Mouse (Mus musculus): Measurements from ENCODE around the gene Unc13d. TPM values are rescaled to one million over a fixed set of nuclear protein-coding genes. Genes with fewer than 3 reads are reported as not detected.

Gene Unc13d
- polyA plus RNA-seq, 1 experiment from 2014 or later: 0.84 TPM

DNA sequence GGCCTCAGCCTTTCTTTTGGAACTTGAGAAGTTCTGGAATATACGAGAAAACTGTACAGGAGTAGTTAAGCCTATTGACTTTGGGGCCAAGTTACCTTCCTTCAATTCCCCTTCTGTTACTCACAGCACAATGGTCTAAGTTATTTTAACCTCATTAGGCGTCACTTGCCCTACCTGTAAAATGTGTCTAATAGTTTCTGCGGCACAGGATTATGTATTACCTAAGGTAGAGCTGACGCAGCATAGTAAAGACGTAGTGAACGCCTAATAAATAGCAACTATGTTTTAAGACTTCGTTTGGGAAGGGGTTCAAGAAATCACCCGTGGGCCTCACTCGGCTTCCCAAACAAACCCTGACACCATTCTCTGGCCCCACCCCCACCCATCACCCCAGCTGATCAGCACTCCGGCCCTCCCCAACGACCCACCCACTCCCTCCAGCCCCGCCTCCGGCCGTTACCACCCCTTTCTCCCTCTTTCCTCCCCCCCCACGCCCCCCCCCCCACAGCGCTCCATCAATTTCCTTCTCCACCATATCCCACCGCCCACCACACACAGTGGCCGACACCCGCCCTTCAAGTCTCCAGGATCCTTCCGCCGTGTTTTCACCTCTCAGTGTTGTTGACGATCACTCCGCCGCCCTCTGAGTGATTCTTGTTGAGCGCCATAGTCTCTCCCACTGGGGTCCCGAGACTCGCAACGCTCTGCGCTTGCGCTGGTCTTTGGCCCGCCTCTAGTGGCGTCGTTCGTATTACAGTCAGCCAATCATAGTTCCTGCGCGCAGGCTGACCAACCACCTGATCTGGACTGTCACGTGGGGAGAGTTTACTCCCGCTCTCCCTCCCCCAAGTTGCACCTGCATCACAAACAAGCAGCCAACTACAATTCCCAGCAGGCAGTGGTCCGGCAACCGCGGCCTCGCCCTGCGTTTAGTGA, 8.8 kb upstream of the Unc13d start, which contains the start of gene Wbp2:
Gene Wbp2 (minus strand): TSS at position 738 of the 936 bp plus-strand sequence.
- peak; percentile 96 for ATAC-seq
- peak within 1 kb of the TSS; percentile 51 for H3K4me3 ChIP-seq
- H3K9me3 ChIP-seq (replicated peaks): no peaks in the 10 kb centered on the region
- H3K27me3 ChIP-seq: no peaks in the 10 kb centered on the region
- H3K36me3 ChIP-seq (ENCODE audit: poor library complexity, severe bottlenecking): peaks cover 27% of the 10 kb centered on the region
- peak within 1 kb of the TSS; percentile 82 for H3K27ac ChIP-seq
- WGBS: 5% methylated on average over 37 of the region's 43 CpGs
- H3K4me2 ChIP-seq: peak within 1 kb of the TSS; percentile 66
- peaks cover 21% of the 10 kb centered on the region for H3K4me1 ChIP-seq
- peak within 1 kb of the TSS; percentile 59 for H3K9ac ChIP-seq

DNA sequence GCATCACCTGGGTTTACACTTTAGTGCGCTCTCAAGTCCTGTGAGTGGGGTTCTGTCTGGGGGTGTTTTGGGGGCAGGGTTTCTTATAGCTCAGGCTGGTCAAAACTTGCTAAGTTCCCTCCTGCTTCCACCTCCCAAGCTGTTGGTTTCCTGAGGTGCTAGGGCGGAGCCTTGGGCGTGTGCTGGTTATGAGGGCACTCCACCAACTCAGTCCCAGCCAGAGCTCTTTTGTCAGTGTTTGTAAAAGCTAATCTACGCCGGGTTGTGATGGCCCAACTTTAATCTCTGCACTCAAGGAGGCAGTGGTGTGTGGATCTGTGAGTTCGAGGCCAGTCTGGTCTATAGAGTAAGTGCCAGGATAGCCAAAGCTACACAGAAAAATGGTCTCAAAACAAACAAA, 6.4 kb upstream of the Unc13d start:
- H3K36me3 ChIP-seq (ENCODE audit: poor library complexity, severe bottlenecking): peaks cover 51% of the 10 kb centered on the region
- 92% methylated on average over 6 of the region's 6 CpGs for whole genome bisulfite sequencing
- no peaks in the 10 kb centered on the region for H3K27me3 ChIP-seq
- no peak overlapping the region for H3K4me2 ChIP-seq
- no peaks in the 10 kb centered on the region for H3K9me3 ChIP-seq (replicated peaks)
- ATAC-seq: no peak
- H3K27ac ChIP-seq: no peak overlapping the region
- no peak overlapping the region for H3K4me3 ChIP-seq
- peaks cover 21% of the 10 kb centered on the region for H3K4me1 ChIP-seq
- no peak overlapping the region for H3K9ac ChIP-seq

DNA sequence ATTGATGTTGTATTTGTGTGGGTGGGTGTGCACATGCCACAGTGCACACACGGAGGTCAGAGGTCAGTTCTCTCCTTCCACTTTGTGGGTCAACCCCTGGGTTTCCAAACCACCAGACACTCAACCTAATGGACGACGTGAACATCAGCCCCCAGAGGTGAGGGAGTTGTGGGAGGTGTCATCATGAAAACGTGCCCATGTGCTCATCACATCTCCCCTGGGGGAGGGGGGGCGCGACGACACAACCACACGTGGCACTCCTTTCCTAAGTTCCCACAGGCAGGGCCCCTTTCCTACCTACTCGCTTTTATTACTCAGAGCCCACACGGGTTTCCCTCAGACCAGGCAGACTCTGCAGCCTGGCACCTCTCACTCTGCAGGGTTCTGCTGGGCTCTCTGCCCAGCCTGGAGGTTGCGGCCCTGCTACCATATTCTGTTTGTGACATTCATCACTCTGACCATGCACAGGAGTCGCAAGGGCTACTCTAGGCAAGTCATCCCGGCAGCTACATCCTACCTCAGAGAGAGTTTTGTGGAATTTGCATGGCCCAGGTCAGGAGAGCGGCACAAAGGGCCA, 5.4 kb upstream of the Unc13d start:
- no peaks in the 10 kb centered on the region for H3K9me3 ChIP-seq (replicated peaks)
- 93% methylated on average over 14 of the region's 14 CpGs for WGBS
- no peaks in the 10 kb centered on the region for H3K27me3 ChIP-seq
- no peak for ATAC-seq
- H3K36me3 ChIP-seq (ENCODE audit: poor library complexity, severe bottlenecking): peaks cover 57% of the 10 kb centered on the region
- H3K27ac ChIP-seq: no peak overlapping the region
- no peak overlapping the region for H3K4me3 ChIP-seq
- H3K9ac ChIP-seq: no peak overlapping the region
- peaks cover 28% of the 10 kb centered on the region for H3K4me1 ChIP-seq
- no peak overlapping the region for H3K4me2 ChIP-seq

DNA sequence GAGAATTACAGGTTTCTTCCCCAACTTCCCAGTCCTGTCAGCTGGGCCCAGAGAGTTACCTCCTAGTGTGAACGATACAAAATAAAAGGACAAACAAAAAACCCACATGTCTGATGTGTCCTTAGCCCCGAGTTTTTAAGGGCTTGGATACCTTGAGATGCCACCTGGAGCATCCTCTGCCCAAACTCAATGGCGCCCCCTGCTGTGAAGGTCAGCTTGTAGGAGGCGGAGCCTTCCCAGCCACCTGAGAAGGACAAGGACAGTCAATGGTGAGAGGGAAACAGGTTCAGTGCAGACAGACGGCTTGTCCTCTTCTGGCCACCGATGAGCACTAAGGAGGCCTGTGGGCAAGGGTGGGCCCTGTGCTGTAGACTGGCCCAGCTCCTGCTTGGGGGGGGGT, 3.3 kb upstream of the Unc13d start:
- H3K4me3 ChIP-seq: no peak overlapping the region
- ATAC-seq: no peak
- H3K4me1 ChIP-seq: peaks cover 23% of the 10 kb centered on the region
- H3K27me3 ChIP-seq: no peaks in the 10 kb centered on the region
- H3K9ac ChIP-seq: no peak overlapping the region
- no peaks in the 10 kb centered on the region for H3K9me3 ChIP-seq (replicated peaks)
- 74% methylated on average over 6 of the region's 6 CpGs for WGBS
- H3K27ac ChIP-seq: no peak overlapping the region
- peaks cover 57% of the 10 kb centered on the region for H3K36me3 ChIP-seq (ENCODE audit: poor library complexity, severe bottlenecking)
- no peak overlapping the region for H3K4me2 ChIP-seq

DNA sequence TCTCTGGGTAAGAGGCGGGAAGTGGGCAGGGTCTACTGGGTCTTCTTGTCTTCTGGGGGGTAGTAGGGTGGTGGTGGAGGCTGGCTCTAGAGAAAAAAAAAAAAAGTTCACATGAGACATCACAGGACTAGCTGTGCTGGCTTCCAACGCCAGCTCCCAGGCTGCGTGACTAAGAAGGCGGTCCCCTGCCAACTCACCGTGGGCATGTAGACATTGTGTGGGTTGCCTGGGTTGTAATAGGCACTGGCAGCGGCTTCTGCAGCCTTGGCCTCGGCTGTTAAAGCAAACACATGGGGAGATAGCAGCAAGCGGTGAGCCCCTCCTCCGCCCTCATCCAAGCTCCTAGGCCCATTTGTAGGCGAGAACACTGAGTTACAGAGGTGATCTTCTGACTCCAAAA, 1.8 kb upstream of the Unc13d start:
- 78% methylated on average over 10 of the region's 10 CpGs for WGBS
- Histone ChIP-seq H3K9me3 (replicated peaks) (no peaks in the 10 kb centered on the region), H3K27me3 (no peaks in the 10 kb centered on the region), H3K36me3 (ENCODE audit: poor library complexity, severe bottlenecking) (peaks cover 57% of the 10 kb centered on the region), H3K27ac (no peak overlapping the region), H3K4me2 (no peak overlapping the region), H3K9ac (no peak overlapping the region), H3K4me3 (no peak overlapping the region), H3K4me1 (peaks cover 13% of the 10 kb centered on the region)
- no peak for ATAC-seq

DNA sequence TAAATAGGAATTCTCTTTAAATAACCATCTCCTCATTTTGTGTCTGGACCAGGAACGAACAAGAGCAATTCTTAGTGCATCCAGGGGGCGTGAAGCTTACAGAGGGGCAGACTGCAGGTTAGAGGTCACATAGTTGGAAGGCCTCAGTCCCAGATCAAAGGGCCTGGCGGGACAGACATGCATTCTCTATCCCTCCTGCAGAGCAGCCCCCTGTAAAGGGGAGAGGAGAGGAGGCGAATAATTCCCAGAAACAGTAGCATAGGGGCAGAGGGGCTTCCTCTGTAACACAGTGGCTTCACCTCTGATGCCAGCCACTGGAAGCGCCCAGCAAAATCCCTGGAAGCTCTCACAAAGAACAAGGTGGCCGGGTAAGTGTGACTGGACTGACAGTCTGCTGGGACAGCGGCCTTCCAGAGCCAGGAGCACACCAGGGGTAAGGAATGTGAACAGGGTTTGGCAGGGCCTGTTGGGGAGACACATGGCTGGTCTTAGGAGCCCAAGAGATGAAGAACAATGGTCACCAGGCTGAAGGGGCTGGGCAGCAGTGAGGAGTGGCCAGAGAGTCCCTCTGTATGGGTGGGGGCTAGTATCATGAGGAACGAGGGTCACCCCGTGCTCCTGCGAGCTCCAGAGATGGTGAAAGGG, 1.0 kb upstream of the Unc13d start:
- H3K27ac ChIP-seq: peak overlapping the region; percentile 25
- WGBS: 35% methylated on average over 10 of the region's 10 CpGs
- H3K4me3 ChIP-seq: no peak overlapping the region
- H3K4me1 ChIP-seq: peaks cover 13% of the 10 kb centered on the region
- no peak for ATAC-seq
- H3K27me3 ChIP-seq: no peaks in the 10 kb centered on the region
- H3K4me2 ChIP-seq: no peak overlapping the region
- H3K9me3 ChIP-seq (replicated peaks): no peaks in the 10 kb centered on the region
- no peak overlapping the region for H3K9ac ChIP-seq
- peaks cover 51% of the 10 kb centered on the region for H3K36me3 ChIP-seq (ENCODE audit: poor library complexity, severe bottlenecking)

DNA sequence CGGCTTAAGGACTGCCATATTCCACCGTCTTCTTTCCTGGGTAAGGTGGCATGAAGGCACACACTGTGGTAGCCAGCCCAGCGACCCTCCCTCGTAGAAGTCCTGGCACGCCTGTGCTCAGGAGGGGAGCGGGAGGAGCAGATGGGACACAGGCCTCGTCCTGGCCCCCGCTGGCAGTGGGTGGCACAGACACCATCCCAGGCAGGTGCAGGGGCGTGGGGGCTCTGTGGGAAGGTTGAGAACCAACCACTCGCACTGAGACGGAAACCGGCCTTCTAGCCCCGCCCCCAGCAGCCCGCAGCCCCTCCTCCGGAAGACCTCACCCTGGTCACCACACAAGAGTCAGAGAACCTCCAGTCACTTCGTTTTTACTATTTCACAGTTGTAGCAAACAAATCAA, 460 bp upstream of the Unc13d start:
- H3K4me1 ChIP-seq: peaks cover 13% of the 10 kb centered on the region
- peaks cover 45% of the 10 kb centered on the region for H3K36me3 ChIP-seq (ENCODE audit: poor library complexity, severe bottlenecking)
- peak overlapping the region; percentile 51 for H3K9ac ChIP-seq
- H3K4me3 ChIP-seq: peak overlapping the region; percentile 24
- no peaks in the 10 kb centered on the region for H3K27me3 ChIP-seq
- H3K4me2 ChIP-seq: peak overlapping the region; percentile 55
- no peak overlapping the region; the same call in 1 of the 2 replicates for H3K27ac ChIP-seq
- 16% methylated on average over 16 of the region's 16 CpGs for WGBS
- no peaks in the 10 kb centered on the region for H3K9me3 ChIP-seq (replicated peaks)
- peak; percentile 52; the same call in 1 of the 2 replicates for ATAC-seq

DNA sequence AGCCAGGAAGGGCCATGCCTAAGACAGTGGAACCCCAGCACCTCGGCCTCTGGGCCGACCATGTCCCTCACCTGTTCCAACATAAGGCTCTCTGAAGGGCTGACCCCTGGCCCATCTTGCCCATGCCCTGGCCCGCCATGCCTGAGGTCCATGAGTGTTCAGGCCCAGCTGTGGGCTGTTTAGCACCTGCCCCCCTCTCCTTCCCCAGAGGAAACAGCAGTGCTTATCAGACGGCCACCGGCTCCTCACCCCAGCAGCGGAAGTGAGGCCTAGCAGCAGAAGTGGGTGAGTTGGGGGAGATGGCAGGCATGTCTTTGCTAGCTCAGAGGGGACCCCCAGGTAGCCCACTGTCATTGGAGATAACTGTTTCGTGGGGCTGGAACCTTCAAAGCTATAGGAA, 925 bp downstream of the Unc13d start:
- Histone ChIP-seq H3K36me3 (ENCODE audit: poor library complexity, severe bottlenecking) (peaks cover 33% of the 10 kb centered on the region), H3K4me1 (peaks cover 13% of the 10 kb centered on the region), H3K4me2 (no peak overlapping the region), H3K4me3 (no peak overlapping the region), H3K9me3 (replicated peaks) (no peaks in the 10 kb centered on the region), H3K27ac (no peak overlapping the region), H3K9ac (no peak overlapping the region), H3K27me3 (no peaks in the 10 kb centered on the region)
- no peak for ATAC-seq
- WGBS: 94% methylated on average over 7 of the region's 7 CpGs

DNA sequence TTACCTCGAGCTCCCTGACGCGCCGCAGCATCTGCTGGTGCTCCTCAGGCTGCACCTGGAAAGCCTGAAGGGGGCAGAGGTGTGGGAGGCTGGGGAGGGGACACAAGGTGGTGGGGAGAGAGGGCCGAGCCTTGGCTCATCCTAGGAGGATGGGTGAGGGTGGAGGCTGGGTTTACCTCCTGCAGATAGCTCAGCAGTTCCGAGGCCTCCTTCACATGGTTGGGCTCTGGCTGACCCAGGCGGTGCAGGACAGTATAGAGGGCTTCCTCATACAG, 1.6 kb downstream of the Unc13d start:
- no peaks in the 10 kb centered on the region for H3K27me3 ChIP-seq
- no peak overlapping the region for H3K9ac ChIP-seq
- no peak overlapping the region for H3K4me2 ChIP-seq
- H3K4me1 ChIP-seq: peaks cover 13% of the 10 kb centered on the region
- ATAC-seq: no peak
- no peak overlapping the region for H3K27ac ChIP-seq
- no peaks in the 10 kb centered on the region for H3K9me3 ChIP-seq (replicated peaks)
- WGBS: 70% methylated on average over 7 of the region's 7 CpGs
- peaks cover 26% of the 10 kb centered on the region for H3K36me3 ChIP-seq (ENCODE audit: poor library complexity, severe bottlenecking)
- H3K4me3 ChIP-seq: no peak overlapping the region

DNA sequence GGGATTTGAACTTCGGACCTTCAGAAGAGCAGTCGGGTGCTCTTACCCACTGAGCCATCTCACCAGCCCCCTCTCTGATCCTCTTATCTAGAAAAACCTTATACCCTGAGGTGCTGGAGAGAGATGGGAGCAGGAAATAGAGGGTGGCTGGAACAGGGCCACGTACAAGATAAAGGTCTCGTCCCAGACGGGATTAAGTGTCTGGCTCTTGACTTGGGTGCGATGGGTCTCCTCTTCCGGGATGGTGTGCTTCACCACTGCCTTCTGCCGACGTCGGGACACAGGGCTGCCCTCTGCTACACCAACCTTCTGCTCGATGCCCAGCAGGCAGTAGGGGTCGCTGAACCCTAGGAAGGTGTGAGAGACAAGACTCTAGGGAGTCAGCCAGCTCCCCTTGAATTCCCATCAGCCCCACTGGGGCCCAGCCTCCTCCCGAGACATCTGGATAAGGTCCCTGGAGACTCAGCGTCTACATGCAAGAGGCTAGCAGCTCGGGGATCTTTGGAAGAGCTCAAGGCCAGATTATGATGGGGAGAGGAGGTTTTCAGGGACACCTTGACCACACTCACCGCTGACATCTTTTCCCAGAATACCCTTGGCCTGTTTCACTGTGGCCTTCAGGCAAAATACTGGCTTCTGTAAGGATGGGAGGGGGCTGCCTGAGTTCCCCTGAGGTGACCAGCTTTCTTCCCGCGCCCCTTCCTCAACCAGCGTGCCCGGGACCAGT, 2.1 kb downstream of the Unc13d start:
- Histone ChIP-seq H3K4me2 (no peak overlapping the region), H3K4me1 (peaks cover 13% of the 10 kb centered on the region), H3K36me3 (ENCODE audit: poor library complexity, severe bottlenecking) (peaks cover 21% of the 10 kb centered on the region), H3K9me3 (replicated peaks) (no peaks in the 10 kb centered on the region), H3K27me3 (no peaks in the 10 kb centered on the region), H3K4me3 (no peak overlapping the region), H3K9ac (no peak overlapping the region), H3K27ac (no peak overlapping the region)
- no peak for ATAC-seq
- WGBS: 54% methylated on average over 20 of the region's 20 CpGs

DNA sequence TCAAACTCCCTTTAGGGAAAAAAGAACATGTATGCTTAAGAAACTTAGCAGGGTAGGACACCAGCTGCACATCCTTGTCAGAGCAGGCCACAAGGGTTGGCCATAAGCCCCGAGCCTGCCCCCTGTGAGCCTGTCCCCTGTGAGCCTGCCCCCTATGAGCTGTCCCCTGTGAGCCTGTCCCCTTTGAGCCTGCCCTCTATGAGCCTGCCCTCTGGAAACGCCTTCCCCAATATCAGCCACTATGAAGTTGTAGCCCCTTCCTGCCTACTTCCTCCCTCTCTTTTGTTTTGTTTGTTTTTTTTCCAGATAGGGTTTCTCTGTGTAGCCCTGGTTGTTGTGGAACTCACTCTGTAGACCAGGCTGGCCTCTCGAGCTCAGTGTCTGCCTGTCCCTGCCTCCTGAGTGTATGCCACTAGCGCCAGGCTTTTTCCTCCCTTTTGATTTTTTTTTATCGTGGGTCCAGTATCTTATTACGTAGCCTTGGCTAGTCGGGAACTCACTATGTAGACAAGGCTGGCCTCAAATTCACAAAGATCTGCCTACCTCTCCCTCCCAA, 3.2 kb downstream of the Unc13d start:
- Histone ChIP-seq H3K4me3 (no peak overlapping the region), H3K9me3 (replicated peaks) (no peaks in the 10 kb centered on the region), H3K9ac (no peak overlapping the region), H3K36me3 (ENCODE audit: poor library complexity, severe bottlenecking) (peaks cover 9% of the 10 kb centered on the region), H3K27me3 (no peaks in the 10 kb centered on the region), H3K4me1 (peaks cover 13% of the 10 kb centered on the region), H3K4me2 (no peak overlapping the region), H3K27ac (no peak overlapping the region)
- no peak for ATAC-seq
- WGBS: 75% methylated on average over 7 of the region's 7 CpGs
